Mouse (Mus musculus) lung, postnatal 10 days (tissue): ENCODE results near the gene Ssc4d.

ENCODE experiments used
- DNase-seq: peaks from one replicate; pipeline ENCODE4 v3.0.0; 2021

Gene Ssc4d

DNA sequence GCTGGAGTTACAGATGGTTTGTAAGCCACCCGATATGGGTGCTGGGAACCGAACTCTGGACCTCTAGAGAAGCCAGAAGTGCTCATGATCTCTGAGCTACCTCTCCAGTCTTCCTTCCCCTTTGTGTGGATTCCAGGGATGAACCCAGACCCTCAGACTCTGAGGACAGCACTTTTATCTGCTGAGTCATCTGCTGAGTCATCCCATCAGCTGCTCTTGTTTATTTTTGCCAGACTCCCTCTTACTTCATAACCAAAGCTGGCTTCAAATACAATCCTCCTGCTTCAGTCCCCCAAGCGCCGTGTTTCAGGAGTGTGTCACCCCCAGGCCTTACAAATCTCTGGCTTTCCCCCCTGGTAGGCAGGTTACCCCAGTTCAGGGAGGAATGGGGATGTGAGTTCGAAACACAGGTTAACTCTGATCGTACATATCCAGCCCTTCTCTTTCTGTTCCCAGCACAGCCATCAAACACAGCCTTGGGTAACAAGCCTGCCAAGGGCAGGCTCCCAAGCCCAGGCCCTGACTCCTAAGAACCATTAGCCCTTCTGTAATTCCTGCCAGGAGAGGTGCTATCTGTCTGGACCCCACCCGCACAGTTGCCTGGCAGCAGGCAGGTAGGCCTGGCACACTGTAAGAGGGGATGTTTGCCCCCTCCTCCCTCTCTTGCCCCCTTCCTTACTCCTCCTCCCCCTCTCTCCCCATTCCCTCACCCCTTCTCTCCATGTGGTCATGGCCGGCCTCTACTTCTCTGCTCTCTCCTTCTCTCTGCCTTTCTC lies 1.8 kb upstream of the Ssc4d start:
- no peak for DNase-seq

DNA sequence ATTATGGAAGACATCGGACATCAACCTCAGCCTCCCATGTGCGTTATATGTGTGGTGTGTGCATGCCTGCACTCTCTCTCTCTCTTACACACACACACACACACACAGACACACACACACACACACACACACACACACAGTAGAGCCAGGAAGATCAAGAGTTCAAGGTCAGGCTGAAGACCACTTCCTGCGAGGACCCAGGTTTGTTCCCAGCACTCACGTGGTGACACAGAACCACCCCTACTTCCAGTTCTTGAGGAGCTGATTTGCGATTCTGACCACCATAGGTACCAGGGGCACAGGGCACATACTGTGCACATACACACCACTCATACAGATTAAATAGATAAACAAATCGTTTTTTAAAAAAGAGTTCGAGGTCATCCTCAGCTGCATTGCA lies 2.5 kb downstream of the Ssc4d start:
- DNase-seq = no peak

DNA sequence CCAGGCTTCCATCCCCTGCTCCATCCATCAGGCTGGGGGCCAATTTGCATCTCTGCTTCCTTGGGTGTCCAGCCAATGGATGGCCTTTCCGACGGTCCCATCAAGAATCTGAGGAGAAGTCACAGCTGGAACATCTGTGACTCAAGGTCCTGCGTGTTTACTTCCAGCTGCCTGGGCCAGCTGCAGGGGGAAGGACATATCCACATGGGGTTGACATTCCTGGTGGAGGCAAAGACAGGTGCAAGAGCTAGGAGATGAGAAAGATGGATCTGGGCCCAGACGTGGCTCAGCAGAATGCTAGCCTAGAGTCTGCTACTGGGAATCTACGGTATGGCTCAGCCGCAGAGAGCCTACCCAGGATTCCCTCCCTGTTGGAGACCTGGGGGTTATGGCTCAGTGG lies 4.1 kb downstream of the Ssc4d start:
- no peak for DNase-seq

DNA sequence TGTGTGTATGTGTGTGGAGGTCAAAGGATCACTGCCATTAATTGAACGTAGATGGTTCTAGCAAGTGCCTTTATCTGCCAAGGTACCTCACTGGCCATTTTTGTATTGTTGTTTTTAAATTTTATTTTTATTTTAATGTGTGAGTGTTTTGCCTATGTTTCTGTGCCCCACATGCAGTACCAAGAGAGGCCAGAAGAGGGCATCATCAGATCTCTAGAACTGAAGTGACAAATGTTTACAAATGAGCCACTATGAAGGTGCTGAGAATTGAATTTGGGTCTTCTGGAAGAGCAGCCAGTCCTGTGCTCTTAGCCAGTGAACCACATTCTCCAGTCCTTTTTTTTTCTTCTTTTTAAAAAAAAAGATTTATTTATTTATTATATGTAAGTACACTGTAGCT lies 5.5 kb downstream of the Ssc4d start:
- peak; percentile 70 for DNase-seq

DNA sequence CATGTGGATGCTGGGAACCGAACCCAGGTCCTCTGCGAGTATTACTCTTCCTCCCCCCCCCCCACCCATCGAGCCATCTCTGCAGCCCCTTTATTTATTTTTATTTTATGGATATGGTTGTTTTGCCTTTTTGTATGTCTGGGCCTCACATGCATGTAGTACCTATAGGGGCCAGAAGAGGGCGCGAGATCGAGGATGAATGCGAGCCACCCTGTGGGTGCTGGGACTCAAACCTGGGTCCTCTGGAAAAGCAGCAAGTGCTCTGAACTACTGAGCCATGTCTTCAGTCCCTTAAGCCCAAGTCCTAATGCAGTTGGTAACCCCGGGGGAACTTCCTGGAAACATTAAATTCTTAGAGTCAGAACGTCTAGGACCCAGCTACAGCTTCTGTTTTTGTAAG lies 7.5 kb downstream of the Ssc4d start:
- no peak for DNase-seq

DNA sequence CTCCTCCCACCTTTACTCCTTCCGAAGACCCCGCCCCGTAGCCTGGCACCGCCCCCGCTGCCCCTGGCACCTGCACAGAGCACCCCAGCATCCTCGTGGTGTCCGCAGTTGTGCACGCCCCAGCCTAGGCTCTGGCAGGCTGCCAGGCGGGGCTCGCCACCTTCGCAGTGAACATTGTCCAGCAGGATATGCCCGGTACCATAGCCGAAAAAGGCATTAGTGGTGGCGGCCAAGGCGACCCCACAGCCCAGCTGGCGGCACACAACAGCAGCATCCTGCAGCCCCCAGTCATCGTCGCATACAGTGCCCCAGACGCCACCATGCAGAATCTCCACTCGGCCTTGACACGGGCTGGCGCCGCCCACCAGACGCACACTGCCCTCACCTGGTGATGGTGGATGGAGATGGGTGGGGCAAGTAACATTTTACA lies 8.8 kb downstream of the Ssc4d start:
- peak; percentile 61 for DNase-seq

DNA sequence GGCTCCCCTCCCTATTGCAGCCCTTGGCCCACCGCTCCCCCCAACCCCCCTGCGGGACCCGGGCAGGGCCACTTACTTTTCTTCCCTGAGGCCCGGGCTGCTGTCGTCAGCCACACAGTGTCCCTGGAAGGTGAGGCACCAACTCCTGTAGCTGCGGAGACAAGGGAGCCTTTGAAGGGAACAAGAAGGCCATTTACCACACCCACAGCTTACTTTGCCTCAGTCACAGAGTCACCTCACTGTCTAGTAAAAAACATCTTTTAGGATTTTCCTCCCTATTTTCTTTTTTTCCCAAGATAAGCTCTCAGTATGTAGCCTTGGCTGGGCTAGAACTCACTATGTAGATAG lies 11.1 kb downstream of the Ssc4d start:
- DNase-seq = no peak

DNA sequence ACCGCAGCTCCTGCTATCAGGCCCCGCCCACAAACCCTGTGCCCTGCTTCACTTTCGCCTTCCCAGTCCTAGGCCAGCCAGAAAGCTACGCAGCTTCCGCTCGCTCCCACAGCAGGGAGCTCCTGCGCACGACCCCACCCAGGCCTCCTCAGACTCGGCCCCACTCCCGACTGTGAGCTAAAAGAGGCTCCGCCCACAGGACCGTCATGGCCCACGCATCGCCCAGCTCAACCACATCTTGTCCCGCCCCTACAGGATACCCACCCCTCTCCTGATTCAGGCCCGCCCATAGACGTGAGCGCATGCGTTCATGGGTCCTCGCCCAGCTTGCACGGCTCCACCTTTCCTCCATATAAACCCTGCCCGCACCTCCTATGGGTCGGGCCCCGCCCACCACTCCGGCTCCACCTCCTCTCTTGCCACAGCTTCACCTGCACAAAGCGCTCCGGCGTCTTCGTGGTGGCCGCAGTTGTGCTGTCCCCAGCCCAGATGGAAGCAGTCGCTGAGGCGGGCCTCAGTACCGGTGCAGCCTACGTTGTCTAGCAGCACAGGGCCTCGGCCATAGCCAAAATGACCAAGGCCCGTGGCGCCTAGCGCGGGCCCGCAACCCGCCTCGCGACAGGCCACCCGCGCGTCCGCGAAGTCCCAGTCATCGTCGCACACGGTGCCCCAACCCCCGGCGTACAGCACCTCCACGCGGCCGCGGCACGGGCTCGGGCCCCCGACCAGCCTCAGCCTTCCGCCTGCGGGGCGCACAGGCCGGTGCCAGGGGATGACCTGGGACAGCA lies 11.6 kb downstream of the Ssc4d start:
- peak; percentile 100 for DNase-seq

DNA sequence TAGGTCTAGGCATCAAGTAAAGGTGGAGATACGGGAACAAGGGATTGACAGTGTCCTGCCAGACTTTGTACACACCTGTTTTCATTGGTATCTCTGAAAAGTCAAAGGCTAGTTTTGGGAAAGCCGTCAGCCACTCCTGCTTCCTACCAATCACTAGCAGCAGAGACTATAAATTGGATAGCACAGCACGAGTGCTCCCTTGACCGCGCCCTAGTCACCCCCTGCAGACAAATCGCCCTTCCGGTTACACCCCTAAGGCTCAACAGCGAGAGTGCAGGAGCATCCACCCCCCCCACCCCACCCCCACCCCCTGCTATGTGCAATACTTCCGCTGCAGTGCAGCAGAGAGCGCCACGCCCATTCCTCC lies 12.2 kb downstream of the Ssc4d start:
- no peak for DNase-seq

DNA sequence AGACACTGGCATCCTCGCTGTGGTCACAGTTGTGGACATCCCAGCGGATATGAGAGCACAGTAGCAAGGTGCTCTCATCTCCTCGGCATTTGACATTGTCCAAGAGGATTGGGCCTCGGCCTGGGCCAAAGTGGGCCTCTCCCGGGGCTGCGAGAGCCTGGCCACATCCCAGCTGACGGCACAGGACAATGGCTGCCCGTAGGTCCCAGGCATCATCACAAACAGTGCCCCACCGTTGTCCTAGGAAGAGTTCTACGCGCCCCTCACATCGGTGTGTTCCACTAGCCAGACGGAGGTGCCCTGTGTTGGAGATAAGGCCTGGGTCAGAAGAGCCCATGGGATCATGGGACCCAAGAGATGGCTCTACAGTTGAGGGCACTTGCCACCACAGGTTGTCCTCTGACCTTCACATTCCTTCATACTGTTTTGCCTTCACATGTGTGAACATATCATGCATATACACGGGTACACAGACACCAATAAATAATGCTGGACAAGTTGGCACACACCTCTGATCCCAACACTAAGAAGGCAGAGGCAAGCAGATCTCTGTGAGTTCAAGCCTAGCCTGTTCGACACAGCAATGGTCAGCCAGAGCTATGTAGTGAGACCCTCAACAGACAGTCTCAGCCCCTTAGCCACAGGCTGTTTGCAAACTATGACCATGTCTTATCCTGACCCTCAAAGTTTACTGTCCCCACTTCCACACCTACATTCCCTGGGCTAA lies 13.3 kb downstream of the Ssc4d start:
- no peak for DNase-seq

DNA sequence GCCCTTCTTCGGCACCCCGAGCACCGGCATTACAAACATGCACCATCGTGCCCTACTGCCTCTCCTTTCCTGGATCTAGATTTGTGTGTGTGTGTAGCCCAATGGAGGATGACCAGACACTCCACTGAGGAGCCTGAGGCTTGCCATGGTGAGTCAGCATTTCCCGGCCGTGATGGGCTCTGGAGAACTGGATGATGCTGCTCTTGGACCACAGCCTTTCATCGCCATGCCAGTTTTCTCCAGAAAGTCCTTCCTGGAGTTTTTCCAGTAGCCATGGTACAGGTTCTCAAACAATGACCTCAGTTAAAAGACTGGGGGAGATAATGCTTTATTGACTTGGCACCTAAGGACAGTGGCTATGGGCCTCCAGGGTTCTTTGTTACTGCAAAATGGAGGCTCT lies 14.4 kb downstream of the Ssc4d start:
- DNase-seq = no peak

DNA sequence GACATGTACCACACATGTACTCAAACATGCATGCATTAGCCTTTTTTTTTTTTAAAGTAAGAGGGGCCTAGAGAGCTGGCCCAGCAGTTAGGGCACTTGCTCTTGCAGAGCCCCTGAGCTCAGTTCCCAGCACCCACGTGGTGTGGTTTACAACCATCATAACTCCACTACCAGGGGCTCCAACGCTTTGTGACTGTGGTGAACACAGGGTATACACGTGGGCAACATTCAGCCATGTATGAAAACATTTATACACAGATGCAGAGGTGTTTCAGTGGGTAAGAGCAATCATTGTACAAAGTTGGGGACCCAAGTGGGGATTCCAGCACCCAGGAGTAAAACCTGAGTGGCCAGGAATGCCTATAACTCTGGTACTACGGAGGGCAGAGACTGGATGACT lies 16.0 kb downstream of the Ssc4d start:
- no peak for DNase-seq

DNA sequence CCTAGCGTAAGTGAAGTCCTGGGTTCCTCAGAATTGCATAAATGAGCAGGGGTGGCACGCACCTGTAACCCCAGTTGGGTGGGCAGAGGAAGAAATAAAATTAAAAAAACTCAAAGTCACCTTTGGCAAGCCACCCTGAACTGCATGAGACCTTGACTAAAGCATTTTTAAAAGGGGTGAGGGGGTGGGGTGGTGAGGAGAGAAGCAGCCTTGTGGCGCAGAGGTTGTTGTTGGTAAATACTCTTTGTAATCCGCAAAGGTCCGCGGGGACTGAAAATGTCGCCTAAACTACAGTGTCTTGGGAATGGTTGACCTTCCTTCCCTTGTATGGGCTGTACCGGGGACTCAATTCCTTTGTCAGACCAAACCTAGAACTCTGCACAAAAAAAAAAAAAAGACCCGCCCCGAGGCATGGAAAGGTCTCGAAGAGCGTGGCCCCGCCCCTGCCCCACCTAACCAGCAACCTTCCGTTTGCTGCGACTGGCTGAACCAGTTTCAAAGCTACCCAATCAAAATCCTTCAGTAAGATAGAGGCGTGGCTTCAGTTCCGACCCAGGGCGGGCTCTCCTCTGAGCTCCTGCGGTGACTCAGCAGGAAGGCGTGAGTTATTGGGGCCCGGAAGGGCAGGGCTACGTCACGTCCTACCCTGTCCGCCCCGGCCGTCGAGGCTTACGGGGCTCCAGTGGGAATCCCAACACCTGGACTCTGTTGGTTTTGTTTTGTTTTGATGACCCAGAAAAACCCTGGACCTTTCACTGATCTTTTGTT lies 16.9 kb downstream of the Ssc4d start:
- peak; percentile 98 for DNase-seq

DNA sequence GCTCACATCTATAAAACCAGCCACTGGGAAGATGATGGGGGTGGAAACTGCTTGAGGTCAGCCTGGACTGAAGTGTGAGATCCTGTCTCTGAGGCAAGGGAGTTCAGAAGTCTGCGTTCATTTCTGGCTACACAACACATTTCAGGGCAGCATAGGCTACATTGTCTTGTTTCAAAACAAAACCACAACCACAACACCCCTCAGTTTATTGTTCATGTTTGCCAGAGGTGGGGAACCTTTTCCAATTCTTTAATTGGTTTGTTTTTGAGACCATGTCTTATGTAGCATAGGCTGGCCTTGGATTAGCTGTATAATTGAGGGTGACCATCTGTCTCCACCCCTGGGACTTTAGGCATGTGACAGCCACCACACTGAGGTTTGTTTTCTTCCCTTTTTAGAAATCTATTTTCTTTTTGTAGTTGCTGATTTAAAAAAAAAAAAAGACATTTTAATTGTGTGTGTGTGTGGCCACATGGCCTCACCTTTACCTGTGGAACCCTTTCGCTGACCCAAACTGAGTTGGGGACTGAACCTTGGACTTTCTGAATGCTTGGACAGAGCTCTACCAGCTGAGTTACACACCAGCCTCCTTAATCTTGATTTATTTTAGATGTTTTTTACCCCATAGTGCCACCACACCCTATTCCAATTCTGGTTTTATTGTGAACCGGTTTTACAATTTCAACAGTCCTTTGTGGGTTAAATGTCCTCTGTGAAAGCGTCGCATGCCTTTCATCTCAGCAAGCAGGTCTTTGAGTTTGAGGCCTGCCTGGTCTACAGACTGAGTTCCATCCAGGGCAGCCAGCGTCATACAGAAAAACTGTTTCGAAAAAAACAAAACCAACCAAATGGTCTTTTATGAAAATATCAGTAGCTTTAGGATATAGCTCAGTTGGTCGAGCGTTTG lies 17.8 kb downstream of the Ssc4d start:
- no peak for DNase-seq

DNA sequence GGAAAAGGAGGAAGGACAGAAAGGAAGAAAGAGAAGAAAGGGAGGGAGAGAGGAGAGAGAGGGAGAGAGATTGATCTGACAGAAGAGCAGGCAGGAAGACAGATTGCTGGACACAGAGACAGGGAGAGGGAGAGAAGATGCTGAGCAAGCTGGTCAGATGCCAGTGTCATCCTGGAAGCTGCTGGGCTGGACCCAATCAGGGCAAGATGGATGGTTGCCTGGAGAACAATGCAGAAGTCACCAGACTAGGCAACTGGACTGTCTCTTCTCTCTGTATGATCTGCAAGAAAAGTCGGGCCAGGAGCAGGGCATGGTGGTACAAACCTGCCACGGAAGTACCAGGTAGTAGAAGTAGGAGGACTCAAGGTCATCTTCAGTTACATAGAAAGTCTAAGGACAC lies 21.5 kb downstream of the Ssc4d start:
- no peak for DNase-seq

DNA sequence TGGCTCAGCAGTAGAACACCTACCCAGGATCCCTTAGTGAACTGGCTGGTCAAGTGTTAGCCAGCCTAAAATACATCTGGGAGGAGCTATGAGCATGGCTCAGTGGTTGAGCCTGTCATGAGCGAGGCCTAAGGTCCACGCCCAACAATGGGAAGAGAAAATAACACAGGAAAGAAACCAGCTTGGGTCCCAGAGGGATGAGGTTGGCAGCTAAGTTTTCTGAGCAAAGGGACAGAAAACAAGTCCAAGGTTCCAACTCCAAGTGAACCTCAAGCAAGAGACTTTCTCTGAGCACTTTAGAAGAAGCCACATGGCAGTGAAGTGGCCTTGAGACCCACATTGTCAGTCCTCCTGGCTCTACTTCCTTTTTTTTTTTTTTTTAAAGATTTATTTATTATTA lies 22.7 kb downstream of the Ssc4d start:
- no peak for DNase-seq

DNA sequence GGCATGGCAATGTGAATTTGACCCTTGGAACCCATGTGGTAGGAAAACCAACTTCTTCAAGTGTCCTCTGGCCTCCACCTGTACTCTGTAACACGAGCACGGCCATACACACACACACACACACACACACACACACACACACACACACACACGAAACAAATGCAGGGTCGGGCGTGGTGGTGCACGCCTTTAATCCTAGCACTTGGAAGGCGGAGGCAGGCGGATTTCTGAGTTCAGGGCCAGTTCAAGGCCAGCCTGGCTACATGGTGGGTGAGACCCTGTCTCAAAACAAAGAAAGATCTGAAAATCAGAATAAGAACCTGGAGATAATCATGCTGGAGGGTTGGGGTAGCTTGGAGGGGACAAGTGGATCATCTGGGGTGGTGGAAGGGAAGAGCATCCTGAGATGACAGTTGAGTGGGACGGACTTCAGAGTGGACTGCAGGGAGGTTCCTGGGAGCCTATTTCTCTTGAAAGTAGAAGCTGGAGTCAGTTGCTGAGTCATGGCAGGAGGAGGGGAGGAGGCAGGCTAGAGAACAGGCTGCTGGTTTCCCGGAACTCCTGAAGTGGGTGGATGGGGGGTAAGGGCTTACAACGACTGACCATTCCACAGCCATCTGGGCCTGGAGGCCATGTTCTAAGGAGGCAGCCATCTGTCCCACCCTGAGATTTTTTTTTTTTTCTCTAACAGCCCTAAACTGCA lies 23.5 kb downstream of the Ssc4d start:
- no peak for DNase-seq

DNA sequence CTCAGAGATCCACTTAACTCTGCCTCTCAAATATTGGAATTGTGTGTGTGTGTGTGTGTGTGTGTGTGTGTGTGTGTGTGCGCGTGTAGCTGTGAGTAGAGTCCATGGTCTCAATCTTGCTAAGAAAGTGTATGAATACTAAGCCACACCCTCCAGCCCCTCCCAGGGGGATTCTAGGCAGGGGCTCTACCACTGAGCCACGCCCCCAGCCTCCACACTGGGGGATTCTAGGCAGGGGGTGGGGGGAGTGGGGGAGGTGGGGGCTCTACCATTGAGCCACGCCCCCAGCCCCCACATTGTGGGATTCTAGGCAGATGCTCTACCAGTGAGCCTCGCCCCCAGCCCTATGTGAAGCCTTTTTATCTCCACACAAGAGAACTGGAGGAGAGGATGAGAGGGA lies 27.7 kb downstream of the Ssc4d start:
- DNase-seq = no peak

DNA sequence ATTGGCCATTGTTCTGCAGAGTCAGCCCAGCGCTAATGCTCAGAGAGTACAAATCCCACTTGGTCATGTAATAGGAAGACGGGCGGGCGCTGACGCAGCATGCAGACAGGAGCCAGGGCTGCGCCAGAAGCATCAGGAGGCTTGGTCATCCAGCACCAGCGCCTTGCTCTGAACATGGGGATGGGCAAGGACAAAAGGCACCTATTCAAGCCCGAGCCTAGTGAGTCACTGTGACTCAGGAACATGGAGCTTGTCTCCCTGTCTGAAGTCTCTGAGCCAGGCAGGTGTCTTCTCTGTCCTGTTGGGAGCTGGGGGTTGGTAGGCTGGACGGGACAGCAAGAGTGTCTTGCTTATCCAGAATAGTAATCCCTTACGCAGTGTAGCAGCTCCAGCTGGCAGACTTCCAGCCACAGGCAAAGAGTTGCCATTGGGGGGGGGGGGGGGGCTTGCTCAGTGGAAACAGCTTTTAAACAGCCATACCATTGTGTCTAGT lies 28.4 kb downstream of the Ssc4d start:
- DNase-seq = no peak

DNA sequence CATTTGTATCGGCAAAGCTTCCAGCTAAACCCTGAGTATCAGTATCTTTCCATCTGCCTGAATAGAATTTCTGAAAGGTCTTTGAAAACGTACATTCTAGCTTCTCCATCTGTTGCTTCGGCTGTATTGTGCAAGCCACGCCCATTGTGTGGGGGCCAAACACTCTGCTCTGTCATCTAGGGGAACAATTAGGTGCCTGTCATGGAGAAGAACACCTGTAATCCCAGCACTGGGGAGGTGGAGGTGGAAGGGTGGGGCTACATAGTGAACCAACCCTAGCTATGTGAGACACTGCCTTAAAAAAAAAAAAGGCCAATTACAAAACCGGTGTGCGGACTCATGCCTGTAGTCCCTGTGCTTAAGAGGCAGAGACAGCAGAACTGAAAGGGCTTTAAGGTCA lies 31.6 kb downstream of the Ssc4d start:
- no peak for DNase-seq

DNA sequence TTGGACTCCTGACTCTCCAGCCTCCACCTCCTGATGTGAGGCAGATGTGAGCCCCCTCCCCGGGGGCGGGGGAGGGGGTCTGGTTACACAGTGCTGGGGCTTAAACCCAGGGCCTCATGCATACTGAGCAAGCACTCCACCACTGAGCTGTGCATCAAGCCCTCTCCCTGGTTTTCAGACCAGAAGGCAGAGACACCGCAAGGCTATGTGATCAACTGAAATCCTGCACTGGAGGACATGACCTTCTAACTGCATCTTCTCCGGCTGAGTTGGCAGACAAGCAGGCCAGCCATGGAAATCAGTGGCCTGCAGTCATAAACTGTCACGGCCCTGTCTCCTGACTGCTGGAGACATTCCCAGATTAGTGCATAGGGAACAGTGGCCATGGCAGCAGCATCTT lies 33.7 kb downstream of the Ssc4d start:
- DNase-seq = no peak
